Mouse (Mus musculus): ENCODE measurements around the gene Dscam. TPM values are rescaled to one million over a fixed set of nuclear protein-coding genes. Genes with fewer than 3 reads are reported as not detected.

Dscam gene
- polyA plus RNA-seq, 1 experiment from 2014 or later = 0.05 TPM

GRCm38 (mm10) chr16:96945468-96946302 is 224.9 kb downstream of the Dscam start:
- no peak for DNase-seq (ENCODE audit: low spot score)

GRCm38 (mm10) chr16:96943648-96944047 is 226.9 kb downstream of the Dscam start:
- no peak for DNase-seq (ENCODE audit: low spot score)

- no peak for DNase-seq (ENCODE audit: low spot score)
Observed at GRCm38 (mm10) chr16:96934795-96935194, 235.8 kb downstream of the Dscam start.

GRCm38 (mm10) chr16:96932211-96932610 is 238.3 kb downstream of the Dscam start:
- no peak for DNase-seq (ENCODE audit: low spot score)

- no peak for DNase-seq (ENCODE audit: low spot score)
Observed at GRCm38 (mm10) chr16:96931771-96932170, 238.8 kb downstream of the Dscam start.

GRCm38 (mm10) chr16:96928011-96928410 is 242.5 kb downstream of the Dscam start:
- DNase-seq (ENCODE audit: low spot score) = no peak

- DNase-seq (ENCODE audit: low spot score) = no peak
Observed at GRCm38 (mm10) chr16:96927408-96927807, 243.1 kb downstream of the Dscam start.

- no peak for DNase-seq (ENCODE audit: low spot score)
Observed at GRCm38 (mm10) chr16:96926977-96927376, 243.6 kb downstream of the Dscam start.

- DNase-seq (ENCODE audit: low spot score) = no peak
Observed at GRCm38 (mm10) chr16:96923941-96924340, 246.6 kb downstream of the Dscam start.

GRCm38 (mm10) chr16:96914495-96914894 is 256.1 kb downstream of the Dscam start:
- no peak for DNase-seq (ENCODE audit: low spot score)

GRCm38 (mm10) chr16:96912836-96913235 is 257.7 kb downstream of the Dscam start:
- DNase-seq (ENCODE audit: low spot score) = no peak

GRCm38 (mm10) chr16:96912103-96912502 is 258.4 kb downstream of the Dscam start:
- no peak for DNase-seq (ENCODE audit: low spot score)

GRCm38 (mm10) chr16:96910405-96911164 is 260.0 kb downstream of the Dscam start:
- DNase-seq (ENCODE audit: low spot score) = no peak

- DNase-seq (ENCODE audit: low spot score) = no peak
Observed at GRCm38 (mm10) chr16:96907818-96908217, 262.7 kb downstream of the Dscam start.

GRCm38 (mm10) chr16:96907081-96907480 is 263.5 kb downstream of the Dscam start:
- no peak for DNase-seq (ENCODE audit: low spot score)

- no peak for DNase-seq (ENCODE audit: low spot score)
Observed at GRCm38 (mm10) chr16:96906630-96907029, 263.9 kb downstream of the Dscam start.

GRCm38 (mm10) chr16:96904761-96905160 is 265.8 kb downstream of the Dscam start:
- no peak for DNase-seq (ENCODE audit: low spot score)

GRCm38 (mm10) chr16:96904359-96904758 is 266.2 kb downstream of the Dscam start:
- no peak for DNase-seq (ENCODE audit: low spot score)

- DNase-seq (ENCODE audit: low spot score) = no peak
Observed at GRCm38 (mm10) chr16:96902596-96902995, 268.0 kb downstream of the Dscam start.

GRCm38 (mm10) chr16:96901234-96902014 is 269.1 kb downstream of the Dscam start:
- no peak for DNase-seq (ENCODE audit: low spot score)

GRCm38 (mm10) chr16:96899329-96899728 is 271.2 kb downstream of the Dscam start:
- no peak for DNase-seq (ENCODE audit: low spot score)
